Mouse (Mus musculus): ENCODE data around the gene Chchd1. TPM values are rescaled to one million over a fixed set of nuclear protein-coding genes. Genes with fewer than 3 reads are reported as not detected.

The Chchd1 gene
- polyA plus RNA-seq, 1 experiment = 151 TPM

GRCm38 (mm10) chr14:20681742-20682141 is 21.1 kb upstream of the Chchd1 start:
- Histone ChIP-seq H3K9ac (ENCODE audit: low read depth, poor library complexity, severe bottlenecking) (no peak overlapping the region), H3K27me3 (ENCODE audit: control insufficient read depth, insufficient read depth, low read length, poor library complexity, severe bottlenecking) (no peaks in the 10 kb centered on the region), H3K9me3 (replicated peaks; ENCODE audit: control insufficient read depth, insufficient read depth, low read length, poor library complexity, severe bottlenecking) (peaks cover 3% of the 10 kb centered on the region; the same call in 1 of the 2 replicates), H3K4me1 (ENCODE audit: control insufficient read depth, insufficient read depth, low read length) (no peaks in the 10 kb centered on the region), H3K27ac (ENCODE audit: insufficient read depth, low read length) (no peak overlapping the region), H3K4me3 (ENCODE audit: low read depth, low read length) (no peak overlapping the region), H3K36me3 (ENCODE audit: control insufficient read depth, insufficient read depth, low read length, poor library complexity, severe bottlenecking) (peaks cover 67% of the 10 kb centered on the region)
- TF ChIP-seq CTCF (IDR thresholded peaks at IDR 0.05; ENCODE audit: low read depth, low read length) = no peak
- no peak for TF ChIP-seq EP300 (IDR thresholded peaks at IDR 0.05; ENCODE audit: insufficient read depth, low read depth, low read length)
- TF ChIP-seq POLR2A (IDR thresholded peaks at IDR 0.05; ENCODE audit: insufficient read depth, low read length) = no peak

- Histone ChIP-seq H3K4me1 (ENCODE audit: control insufficient read depth, insufficient read depth, low read length) (no peaks in the 10 kb centered on the region), H3K9ac (ENCODE audit: low read depth, poor library complexity, severe bottlenecking) (no peak overlapping the region), H3K27me3 (ENCODE audit: control insufficient read depth, insufficient read depth, low read length, poor library complexity, severe bottlenecking) (no peaks in the 10 kb centered on the region), H3K9me3 (replicated peaks; ENCODE audit: control insufficient read depth, insufficient read depth, low read length, poor library complexity, severe bottlenecking) (no peaks in the 10 kb centered on the region), H3K36me3 (ENCODE audit: control insufficient read depth, insufficient read depth, low read length, poor library complexity, severe bottlenecking) (peaks cover 67% of the 10 kb centered on the region), H3K4me3 (ENCODE audit: low read depth, low read length) (no peak overlapping the region), H3K27ac (ENCODE audit: insufficient read depth, low read length) (no peak overlapping the region)
- TF ChIP-seq EP300 (IDR thresholded peaks at IDR 0.05; ENCODE audit: insufficient read depth, low read depth, low read length) (no peak), CTCF (IDR thresholded peaks at IDR 0.05; ENCODE audit: low read depth, low read length) (no peak), POLR2A (IDR thresholded peaks at IDR 0.05; ENCODE audit: insufficient read depth, low read length) (no peak)
These were observed 20.3 kb upstream of the Chchd1 start for GRCm38 (mm10) chr14:20682498-20682897.

- Histone ChIP-seq H3K9ac (ENCODE audit: low read depth, poor library complexity, severe bottlenecking) (no peak overlapping the region), H3K27ac (ENCODE audit: insufficient read depth, low read length) (no peak overlapping the region), H3K36me3 (ENCODE audit: control insufficient read depth, insufficient read depth, low read length, poor library complexity, severe bottlenecking) (peaks cover 68% of the 10 kb centered on the region), H3K27me3 (ENCODE audit: control insufficient read depth, insufficient read depth, low read length, poor library complexity, severe bottlenecking) (no peaks in the 10 kb centered on the region), H3K4me3 (ENCODE audit: low read depth, low read length) (no peak overlapping the region), H3K9me3 (replicated peaks; ENCODE audit: control insufficient read depth, insufficient read depth, low read length, poor library complexity, severe bottlenecking) (no peaks in the 10 kb centered on the region), H3K4me1 (ENCODE audit: control insufficient read depth, insufficient read depth, low read length) (no peaks in the 10 kb centered on the region)
- TF ChIP-seq CTCF (IDR thresholded peaks at IDR 0.05; ENCODE audit: low read depth, low read length) (no peak), EP300 (IDR thresholded peaks at IDR 0.05; ENCODE audit: insufficient read depth, low read depth, low read length) (no peak), POLR2A (IDR thresholded peaks at IDR 0.05; ENCODE audit: insufficient read depth, low read length) (no peak)
These were observed 16.2 kb upstream of the Chchd1 start for GRCm38 (mm10) chr14:20686576-20686975.

- Histone ChIP-seq H3K27me3 (ENCODE audit: control insufficient read depth, insufficient read depth, low read length, poor library complexity, severe bottlenecking) (no peaks in the 10 kb centered on the region), H3K36me3 (ENCODE audit: control insufficient read depth, insufficient read depth, low read length, poor library complexity, severe bottlenecking) (peaks cover 68% of the 10 kb centered on the region), H3K27ac (ENCODE audit: insufficient read depth, low read length) (no peak overlapping the region), H3K4me1 (ENCODE audit: control insufficient read depth, insufficient read depth, low read length) (no peaks in the 10 kb centered on the region), H3K9me3 (replicated peaks; ENCODE audit: control insufficient read depth, insufficient read depth, low read length, poor library complexity, severe bottlenecking) (no peaks in the 10 kb centered on the region), H3K9ac (ENCODE audit: low read depth, poor library complexity, severe bottlenecking) (no peak overlapping the region), H3K4me3 (ENCODE audit: low read depth, low read length) (no peak overlapping the region)
- no peak for TF ChIP-seq CTCF (IDR thresholded peaks at IDR 0.05; ENCODE audit: low read depth, low read length)
These were observed 13.8 kb upstream of the Chchd1 start for GRCm38 (mm10) chr14:20689009-20689408.

- no peak for TF ChIP-seq CTCF (IDR thresholded peaks at IDR 0.05; ENCODE audit: low read depth, low read length)
- no peak for TF ChIP-seq POLR2A (IDR thresholded peaks at IDR 0.05; ENCODE audit: insufficient read depth, low read length)
- TF ChIP-seq EP300 (IDR thresholded peaks at IDR 0.05; ENCODE audit: insufficient read depth, low read depth, low read length) = no peak
- Histone ChIP-seq H3K9ac (ENCODE audit: low read depth, poor library complexity, severe bottlenecking) (no peak overlapping the region), H3K36me3 (ENCODE audit: control insufficient read depth, insufficient read depth, low read length, poor library complexity, severe bottlenecking) (peaks cover 51% of the 10 kb centered on the region)
These were observed 11.0 kb upstream of the Chchd1 start for GRCm38 (mm10) chr14:20691772-20692171.

GRCm38 (mm10) chr14:20693589-20694101 is 9.2 kb upstream of the Chchd1 start:
- Histone ChIP-seq H3K4me1 (ENCODE audit: control insufficient read depth, insufficient read depth, low read length) (no peaks in the 10 kb centered on the region), H3K4me3 (ENCODE audit: low read depth, low read length) (no peak overlapping the region), H3K9me3 (replicated peaks; ENCODE audit: control insufficient read depth, insufficient read depth, low read length, poor library complexity, severe bottlenecking) (no peaks in the 10 kb centered on the region), H3K36me3 (ENCODE audit: control insufficient read depth, insufficient read depth, low read length, poor library complexity, severe bottlenecking) (peaks cover 38% of the 10 kb centered on the region), H3K27ac (ENCODE audit: insufficient read depth, low read length) (no peak overlapping the region), H3K27me3 (ENCODE audit: control insufficient read depth, insufficient read depth, low read length, poor library complexity, severe bottlenecking) (no peaks in the 10 kb centered on the region), H3K9ac (ENCODE audit: low read depth, poor library complexity, severe bottlenecking) (no peak overlapping the region)
- TF ChIP-seq POLR2A (IDR thresholded peaks at IDR 0.05; ENCODE audit: insufficient read depth, low read length) (no peak), CTCF (IDR thresholded peaks at IDR 0.05; ENCODE audit: low read depth, low read length) (no peak), EP300 (IDR thresholded peaks at IDR 0.05; ENCODE audit: insufficient read depth, low read depth, low read length) (no peak)

More at GRCm38 (mm10) chr14:20691772-20692171, 11.0 kb upstream of the Chchd1 start:
- H3K27me3 ChIP-seq (ENCODE audit: control insufficient read depth, insufficient read depth, low read length, poor library complexity, severe bottlenecking) = no peaks in the 10 kb centered on the region
- no peaks in the 10 kb centered on the region for H3K9me3 ChIP-seq (replicated peaks; ENCODE audit: control insufficient read depth, insufficient read depth, low read length, poor library complexity, severe bottlenecking)
- no peaks in the 10 kb centered on the region for H3K4me1 ChIP-seq (ENCODE audit: control insufficient read depth, insufficient read depth, low read length)
- H3K4me3 ChIP-seq (ENCODE audit: low read depth, low read length) = no peak overlapping the region
- H3K27ac ChIP-seq (ENCODE audit: insufficient read depth, low read length) = no peak overlapping the region

Data from ES-Bruce4 (cell line).